Mouse (Mus musculus): Measurements from ENCODE around the gene Hcst. TPM values are rescaled to one million over a fixed set of nuclear protein-coding genes. Genes with fewer than 3 reads are reported as not detected.
A peak's percentile ranks its signal among the peaks of the same experiment; 100 is the strongest.

Hcst gene
- 64.6 and 70.7 TPM in 2 replicates for total RNA-seq (2014; fragmentation: Nextera tagmentation)
- total RNA-seq (2017) = 9.0 and 31.6 TPM in 2 replicates

GRCm38 (mm10) chr7:30419561-30420499, at the start of gene Hcst:
Gene Hcst (minus strand): TSS chr7:30419854.
- ATAC-seq (replicated peaks; ENCODE audit: poor library complexity, severe bottlenecking) = peak; percentile 41

- no peak for ATAC-seq (replicated peaks; ENCODE audit: poor library complexity, severe bottlenecking)
Measured at GRCm38 (mm10) chr7:30464816-30465300, 45.2 kb upstream of the Hcst start.

- ATAC-seq (replicated peaks; ENCODE audit: poor library complexity, severe bottlenecking) = no peak
Measured at GRCm38 (mm10) chr7:30463996-30464395, 44.3 kb upstream of the Hcst start.

GRCm38 (mm10) chr7:30463568-30463967, 43.9 kb upstream of the Hcst start:
- no peak for ATAC-seq (replicated peaks; ENCODE audit: poor library complexity, severe bottlenecking)

- ATAC-seq (replicated peaks; ENCODE audit: poor library complexity, severe bottlenecking) = no peak
Measured at GRCm38 (mm10) chr7:30459484-30459883, 39.8 kb upstream of the Hcst start.

- no peak for ATAC-seq (replicated peaks; ENCODE audit: poor library complexity, severe bottlenecking)
Measured at GRCm38 (mm10) chr7:30457629-30458330, 38.1 kb upstream of the Hcst start, which contains the start of the genes Kirrel2 and Nphs1. Gene Kirrel2 (minus strand): TSS chr7:30457690. Gene Nphs1 (plus strand): TSS chr7:30458315.

GRCm38 (mm10) chr7:30456911-30457628, 37.4 kb upstream of the Hcst start:
- ATAC-seq (replicated peaks; ENCODE audit: poor library complexity, severe bottlenecking) = no peak

GRCm38 (mm10) chr7:30456487-30456886, 36.8 kb upstream of the Hcst start:
- no peak for ATAC-seq (replicated peaks; ENCODE audit: poor library complexity, severe bottlenecking)

- ATAC-seq (replicated peaks; ENCODE audit: poor library complexity, severe bottlenecking) = peak; percentile 64
Measured at GRCm38 (mm10) chr7:30454259-30454658, 34.6 kb upstream of the Hcst start.

GRCm38 (mm10) chr7:30453766-30454165, 34.1 kb upstream of the Hcst start:
- peak; percentile 78 for ATAC-seq (replicated peaks; ENCODE audit: poor library complexity, severe bottlenecking)

- ATAC-seq (replicated peaks; ENCODE audit: poor library complexity, severe bottlenecking) = no peak
Measured at GRCm38 (mm10) chr7:30453327-30453726, 33.7 kb upstream of the Hcst start.

- no peak for ATAC-seq (replicated peaks; ENCODE audit: poor library complexity, severe bottlenecking)
Measured at GRCm38 (mm10) chr7:30450241-30450640, 30.6 kb upstream of the Hcst start.

- ATAC-seq (replicated peaks; ENCODE audit: poor library complexity, severe bottlenecking) = peak; percentile 43
Measured at GRCm38 (mm10) chr7:30444971-30445751, 25.5 kb upstream of the Hcst start, which contains the start of gene Aplp1. Gene Aplp1 (minus strand): TSS chr7:30445535.

GRCm38 (mm10) chr7:30444154-30444970, 24.7 kb upstream of the Hcst start:
- ATAC-seq (replicated peaks; ENCODE audit: poor library complexity, severe bottlenecking) = peak; percentile 41; the same call in 1 of the 2 replicates

GRCm38 (mm10) chr7:30443696-30444095, 24.0 kb upstream of the Hcst start:
- no peak for ATAC-seq (replicated peaks; ENCODE audit: poor library complexity, severe bottlenecking)

GRCm38 (mm10) chr7:30440697-30441096, 21.0 kb upstream of the Hcst start:
- peak; percentile 44 for ATAC-seq (replicated peaks; ENCODE audit: poor library complexity, severe bottlenecking)

- ATAC-seq (replicated peaks; ENCODE audit: poor library complexity, severe bottlenecking) = no peak
Measured at GRCm38 (mm10) chr7:30439734-30440133, 20.1 kb upstream of the Hcst start.

GRCm38 (mm10) chr7:30436879-30437278, 17.2 kb upstream of the Hcst start:
- ATAC-seq (replicated peaks; ENCODE audit: poor library complexity, severe bottlenecking) = peak; percentile 44

GRCm38 (mm10) chr7:30435156-30435555, 15.5 kb upstream of the Hcst start:
- ATAC-seq (replicated peaks; ENCODE audit: poor library complexity, severe bottlenecking) = no peak
